Mouse (Mus musculus) C2C12 (cell line): ENCODE results near the gene Slit3. TPM values are rescaled to one million over a fixed set of nuclear protein-coding genes. Genes with fewer than 3 reads are reported as not detected.

ENCODE experiments used
- H3K27me3 ChIP-seq: one replicate; pipeline ENCODE4 v1.6.1; 2011; ENCODE audit not compliant: control insufficient read depth, insufficient read depth, insufficient read length
- H3K36me3 ChIP-seq: one replicate; pipeline ENCODE4 v1.6.1; 2011; ENCODE audit not compliant: control insufficient read depth, insufficient read depth
- H3K4me3 ChIP-seq: one replicate; pipeline ENCODE4 v1.5.1; 2011; ENCODE audit warnings: mild to moderate bottlenecking, control low read depth; ENCODE audit not compliant: poor library complexity, insufficient read depth, severe bottlenecking
- H3K79me2 ChIP-seq: one replicate; pipeline ENCODE4 v1.6.1; 2011; ENCODE audit not compliant: control insufficient read depth, insufficient read depth
- H3K79me3 ChIP-seq: one replicate; pipeline ENCODE4 v1.6.1; 2011; ENCODE audit warnings: low read depth, control low read depth
- H3ac ChIP-seq: one replicate; pipeline ENCODE3; 2011; ENCODE audit warnings: low read depth; ENCODE audit not compliant: control insufficient read depth, insufficient read length
- CEBPB ChIP-seq: IDR thresholded peaks from one replicate; pipeline ENCODE4 v1.6.1; 2011; ENCODE audit warnings: low read depth, mild to moderate bottlenecking, control low read depth, moderate library complexity
- CTCF ChIP-seq: IDR thresholded peaks from one replicate; pipeline ENCODE4 v1.5.1; 2011; ENCODE audit not compliant: control insufficient read depth, insufficient read depth, insufficient read length
- FOSL1 ChIP-seq: IDR thresholded peaks from one replicate; pipeline ENCODE4 v1.8.0; 2011; ENCODE audit warnings: mild to moderate bottlenecking, low read length; ENCODE audit not compliant: poor library complexity, insufficient read depth, severe bottlenecking
- MAX ChIP-seq: IDR thresholded peaks from one replicate; pipeline ENCODE4 v1.6.1; 2011; ENCODE audit warnings: mild to moderate bottlenecking, control low read depth
- MYOD1 ChIP-seq: IDR thresholded peaks from one replicate; pipeline ENCODE4 v1.6.1; 2011; ENCODE audit warnings: low read depth; ENCODE audit not compliant: control insufficient read depth, insufficient read length
- MYOG ChIP-seq: IDR thresholded peaks from one replicate; pipeline ENCODE4 v1.6.1; 2011; ENCODE audit not compliant: control insufficient read depth, insufficient read length; ENCODE audit errors: extremely low read depth
- USF1 ChIP-seq: IDR thresholded peaks from one replicate; pipeline ENCODE4 v1.6.1; 2011; ENCODE audit warnings: low read depth, mild to moderate bottlenecking, control low read depth, moderate library complexity
- polyA plus RNA-seq: library from polyadenylated mRNA; unstranded; fragments of >200 nt; fragmentation: generic; extraction: Trizol; gene quantifications from one replicate; pipeline ENCODE4 v1.2.1, GENCODE M21; 2012; ENCODE audit warnings: missing spikeins

Slit3 gene
- polyA plus RNA-seq, 1 experiment: not detected

GRCm38 (mm10) chr11:35557476-35557875 is 436.5 kb downstream of the Slit3 start:
- Histone ChIP-seq H3ac (no peak overlapping the region), H3K4me3 (no peak overlapping the region), H3K79me2 (no peaks in the 10 kb centered on the region), H3K27me3 (peaks cover 22% of the 10 kb centered on the region), H3K79me3 (no peaks in the 10 kb centered on the region), H3K36me3 (no peaks in the 10 kb centered on the region)
- no peak for TF ChIP-seq MYOG
- TF ChIP-seq MAX: no peak
- no peak for TF ChIP-seq CEBPB
- no peak for TF ChIP-seq MYOD1
- TF ChIP-seq CTCF: no peak
- no peak for TF ChIP-seq USF1
- no peak for TF ChIP-seq FOSL1

- Histone ChIP-seq H3ac (no peak overlapping the region), H3K4me3 (no peak overlapping the region), H3K27me3 (peaks cover 22% of the 10 kb centered on the region), H3K79me2 (no peaks in the 10 kb centered on the region), H3K36me3 (no peaks in the 10 kb centered on the region), H3K79me3 (no peaks in the 10 kb centered on the region)
- TF ChIP-seq MAX: no peak
- no peak for TF ChIP-seq MYOG
- TF ChIP-seq USF1: no peak
- TF ChIP-seq CEBPB: no peak
- TF ChIP-seq MYOD1: no peak
- TF ChIP-seq CTCF: no peak
- TF ChIP-seq FOSL1: no peak
Measured at GRCm38 (mm10) chr11:35558311-35558710, 437.3 kb downstream of the Slit3 start.

- Histone ChIP-seq H3K36me3 (no peaks in the 10 kb centered on the region), H3K27me3 (peaks cover 26% of the 10 kb centered on the region), H3K79me2 (no peaks in the 10 kb centered on the region), H3K79me3 (no peaks in the 10 kb centered on the region), H3ac (no peak overlapping the region), H3K4me3 (no peak overlapping the region)
- TF ChIP-seq USF1 (no peak), MAX (no peak), CEBPB (no peak), FOSL1 (no peak), MYOG (no peak), CTCF (no peak), MYOD1 (no peak)
Measured at GRCm38 (mm10) chr11:35559386-35559785, 438.4 kb downstream of the Slit3 start.

- Histone ChIP-seq H3K27me3 (peaks cover 21% of the 10 kb centered on the region), H3K36me3 (no peaks in the 10 kb centered on the region), H3ac (no peak overlapping the region), H3K4me3 (no peak overlapping the region), H3K79me3 (no peaks in the 10 kb centered on the region), H3K79me2 (no peaks in the 10 kb centered on the region)
- TF ChIP-seq MYOG (no peak), USF1 (no peak), CTCF (no peak), MAX (no peak)
Measured at GRCm38 (mm10) chr11:35561760-35562159, 440.7 kb downstream of the Slit3 start.

- H3K4me3 ChIP-seq: no peak overlapping the region
- no peaks in the 10 kb centered on the region for H3K79me3 ChIP-seq
- no peaks in the 10 kb centered on the region for H3K36me3 ChIP-seq
- no peak for TF ChIP-seq CTCF
- no peak for TF ChIP-seq MYOG
- no peak for TF ChIP-seq MAX
- TF ChIP-seq USF1: no peak
- TF ChIP-seq CEBPB: no peak
- TF ChIP-seq FOSL1: no peak
- no peak for TF ChIP-seq MYOD1
- H3K27me3 ChIP-seq: peaks cover 9% of the 10 kb centered on the region
- H3K79me2 ChIP-seq: no peaks in the 10 kb centered on the region
- H3ac ChIP-seq: no peak overlapping the region
Measured at GRCm38 (mm10) chr11:35565322-35565721, 444.3 kb downstream of the Slit3 start.

- Histone ChIP-seq H3K79me3 (no peaks in the 10 kb centered on the region), H3K79me2 (no peaks in the 10 kb centered on the region), H3ac (no peak overlapping the region), H3K36me3 (no peaks in the 10 kb centered on the region), H3K4me3 (no peak overlapping the region), H3K27me3 (peaks cover 9% of the 10 kb centered on the region)
- TF ChIP-seq MYOG (no peak), FOSL1 (no peak), MAX (no peak), CTCF (no peak), USF1 (no peak), MYOD1 (no peak), CEBPB (no peak)
Measured at GRCm38 (mm10) chr11:35566686-35567085, 445.7 kb downstream of the Slit3 start.
